Mouse (Mus musculus) midbrain, embryonic 11.5 days (tissue): Measurements from ENCODE around the gene Fcrl6. TPM values are rescaled to one million over a fixed set of nuclear protein-coding genes. Genes with fewer than 3 reads are reported as not detected.
A peak's percentile ranks its signal among the peaks of the same experiment; 100 is the strongest.

Experiments used
- ATAC-seq: fragments of 200-750 bp; cut with Nextera tagmentation; 2 replicates; pipeline ENCODE4 v1.8.0; 2017; ENCODE audit warnings: moderate TSS enrichment, moderate library complexity; ENCODE audit not compliant: low FRiP score
- DNase-seq: peaks from one replicate; pipeline ENCODE4 v3.0.0; 2015; ENCODE audit warnings: low spot score; ENCODE audit errors: missing footprints
- H3K27ac ChIP-seq: fragments of 300-500 bp; sonication (generic); 2 replicates; pipeline ENCODE4 v1.5.1; 2014; ENCODE audit warnings: low read depth, low read length
- H3K27me3 ChIP-seq: fragments of 300-500 bp; sonication (generic); 2 replicates; pipeline ENCODE4 v1.6.1; 2014; ENCODE audit warnings: mild to moderate bottlenecking, low read length, moderate library complexity, mixed read lengths; ENCODE audit not compliant: control insufficient read depth, insufficient read depth
- H3K36me3 ChIP-seq: fragments of 300-500 bp; sonication (generic); 2 replicates; pipeline ENCODE4 v1.6.1; 2014; ENCODE audit warnings: mild to moderate bottlenecking, low read length, moderate library complexity, mixed read lengths; ENCODE audit not compliant: control insufficient read depth, insufficient read depth
- H3K4me1 ChIP-seq: fragments of 300-500 bp; sonication (generic); 2 replicates; pipeline ENCODE4 v1.6.1; 2014; ENCODE audit warnings: low read length; ENCODE audit not compliant: control insufficient read depth, insufficient read depth
- H3K4me2 ChIP-seq: fragments of 300-500 bp; sonication (generic); 2 replicates; pipeline ENCODE4 v1.6.1; 2014; ENCODE audit warnings: mild to moderate bottlenecking, moderate library complexity
- H3K4me3 ChIP-seq: fragments of 300-500 bp; sonication (generic); 2 replicates; pipeline ENCODE4 v1.5.1; 2014; ENCODE audit warnings: low read depth, low read length
- H3K9ac ChIP-seq: fragments of 300-500 bp; sonication (generic); 2 replicates; pipeline ENCODE4 v1.6.1; 2014; ENCODE audit warnings: low read length
- H3K9me3 ChIP-seq: fragments of 300-500 bp; sonication (generic); 2 replicates; pipeline ENCODE4 v1.6.1; 2016; ENCODE audit warnings: low read length; ENCODE audit not compliant: control insufficient read depth
- WGBS: fragments of 180-500 bp; shearing (Covaris S2); extraction: QIAGEN DNeasy Blood & Tissue Kit; methylation state at CpG from one replicate; pipeline ENCODE4 v1.1.7; 2014; 5-methylcytosine and 5-hydroxymethylcytosine counted together
- polyA plus RNA-seq: library from polyadenylated mRNA; unstranded; fragments of >200 nt; fragmentation: Nextera tagmentation; extraction: Ambion mirVana; gene quantifications from 2 replicates; pipeline ENCODE4 v1.2.1, GENCODE M21; 2014

Gene Fcrl6
- polyA plus RNA-seq, 1 experiment from 2014 or later = 0.20 TPM

DNA sequence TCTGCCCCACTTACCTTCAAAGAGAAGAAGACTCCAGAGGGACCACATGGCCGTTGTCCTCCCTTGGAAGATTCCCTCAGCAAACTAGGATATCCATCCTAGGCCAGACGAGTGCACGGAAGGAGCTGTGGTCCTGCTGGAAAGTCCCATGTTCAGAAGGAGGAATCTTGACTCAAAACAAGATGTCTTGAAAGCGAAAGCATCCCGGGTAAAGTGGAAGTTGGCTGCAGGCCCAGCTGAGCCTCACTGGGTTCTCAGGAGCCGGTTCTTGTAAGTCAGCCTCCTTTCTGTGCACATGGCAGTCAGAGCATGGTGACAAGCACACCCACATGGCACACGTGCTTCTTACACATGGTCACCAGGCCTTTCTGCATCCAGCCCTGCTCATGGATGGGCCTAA, 12.0 kb downstream of the Fcrl6 start, which contains the start of gene Slamf8:
Slamf8 (minus strand) TSS at position 184 of the 400 bp plus-strand sequence.
- Histone ChIP-seq H3K27me3 (no peaks in the 10 kb centered on the region), H3K27ac (no peak within 1 kb of the TSS), H3K9ac (no peak within 1 kb of the TSS), H3K4me1 (peaks cover 3% of the 10 kb centered on the region; the same call in 1 of the 2 replicates), H3K4me2 (no peak within 1 kb of the TSS), H3K36me3 (no peaks in the 10 kb centered on the region), H3K4me3 (no peak within 1 kb of the TSS), H3K9me3 (no peaks in the 10 kb centered on the region)
- ATAC-seq (no peak), DNase-seq (no peak)
- 87% methylated on average over 7 of the region's 7 CpGs for WGBS

DNA sequence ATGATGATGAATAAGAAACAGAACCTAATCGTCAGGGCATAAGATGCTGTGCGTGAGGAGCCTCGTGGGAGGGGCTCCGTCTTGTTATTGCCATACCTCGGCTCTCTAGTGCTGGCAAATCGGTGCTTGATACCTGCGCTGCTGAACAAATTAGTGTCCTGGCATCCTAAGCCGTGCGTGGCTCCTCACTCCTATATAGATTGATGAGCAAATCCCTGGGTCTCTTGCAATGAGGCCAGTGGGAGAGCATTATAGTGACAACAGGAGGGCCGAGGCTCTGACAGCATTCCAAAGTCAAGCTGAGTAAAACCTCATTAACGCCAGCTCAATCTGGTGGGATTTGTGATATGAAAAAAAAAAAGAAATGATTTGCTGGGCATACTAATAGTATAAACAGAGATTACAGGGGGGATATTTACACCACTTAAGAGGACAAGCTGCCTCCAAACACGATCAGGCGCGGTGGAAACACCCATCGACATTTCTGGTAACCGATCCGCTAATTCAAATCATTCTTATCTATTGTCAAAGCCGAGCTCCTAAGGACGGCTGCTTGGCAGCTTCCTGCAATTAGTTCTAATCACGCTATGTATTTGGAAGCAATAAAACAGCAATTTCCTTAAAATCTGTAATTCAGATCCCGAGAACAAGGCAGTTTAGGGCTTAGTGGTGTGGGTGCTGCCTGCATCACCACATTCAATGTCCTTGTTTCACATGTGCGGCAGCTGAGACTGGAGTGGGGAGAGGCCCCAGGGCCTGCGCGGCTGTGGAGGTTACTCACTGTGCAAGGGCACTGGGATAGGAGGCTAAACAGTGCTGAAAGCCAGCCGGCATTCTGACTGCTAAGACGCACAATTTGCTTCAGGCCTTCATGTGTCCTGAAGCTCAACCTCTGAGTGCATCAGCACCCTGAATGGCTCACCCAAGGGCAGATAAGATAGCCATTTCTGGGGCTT, 16.5 kb downstream of the Fcrl6 start:
- no peaks in the 10 kb centered on the region; the same call in 1 of the 2 replicates for H3K27me3 ChIP-seq
- 20% methylated on average over 26 of the region's 26 CpGs for WGBS
- ATAC-seq = peak; percentile 65
- peaks cover 3% of the 10 kb centered on the region; the same call in 1 of the 2 replicates for H3K4me1 ChIP-seq
- H3K36me3 ChIP-seq = no peaks in the 10 kb centered on the region
- no peak overlapping the region for H3K4me3 ChIP-seq
- no peak overlapping the region for H3K4me2 ChIP-seq
- peak overlapping the region; percentile 11; the same call in 1 of the 2 replicates for H3K9ac ChIP-seq
- H3K9me3 ChIP-seq = no peaks in the 10 kb centered on the region
- DNase-seq = peak; percentile 90
- H3K27ac ChIP-seq = no peak overlapping the region

- DNase-seq = no peak
- H3K4me1 ChIP-seq = peaks cover 3% of the 10 kb centered on the region; the same call in 1 of the 2 replicates
- H3K9ac ChIP-seq = no peak overlapping the region
- H3K4me3 ChIP-seq = no peak overlapping the region
- H3K4me2 ChIP-seq = no peak overlapping the region
- H3K9me3 ChIP-seq = no peaks in the 10 kb centered on the region
- no peak overlapping the region for H3K27ac ChIP-seq
- no peaks in the 10 kb centered on the region for H3K36me3 ChIP-seq
- H3K27me3 ChIP-seq = no peaks in the 10 kb centered on the region; the same call in 1 of the 2 replicates
- ATAC-seq = no peak
- 52% methylated on average over 4 of the region's 4 CpGs for WGBS
Observed at GRCm38 (mm10) chr1:172585026-172585425, 17.3 kb downstream of the Fcrl6 start.

DNA sequence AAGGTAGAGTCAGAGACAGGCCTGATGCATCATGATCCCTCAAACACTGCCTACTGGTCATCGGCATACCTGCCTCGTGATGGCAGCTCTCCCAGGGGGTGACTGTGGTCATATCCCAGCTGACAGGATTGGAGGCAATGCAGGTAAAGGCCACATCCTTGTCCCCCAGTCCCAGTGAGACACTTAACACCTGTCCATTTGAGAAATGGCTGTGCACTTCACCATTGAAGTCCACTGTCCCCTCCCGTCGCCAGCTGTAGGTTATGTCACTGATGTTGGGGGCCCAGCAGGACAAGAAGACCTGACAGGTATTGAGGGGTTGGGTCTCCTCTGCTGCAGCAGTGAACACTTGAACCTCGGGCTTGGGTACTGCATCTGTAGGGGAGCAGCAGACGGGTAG, 18.1 kb downstream of the Fcrl6 start:
- no peak overlapping the region for H3K9ac ChIP-seq
- no peaks in the 10 kb centered on the region for H3K36me3 ChIP-seq
- DNase-seq (no peak), ATAC-seq (no peak)
- no peaks in the 10 kb centered on the region for H3K9me3 ChIP-seq
- H3K4me3 ChIP-seq = no peak overlapping the region
- WGBS = 87% methylated on average over 6 of the region's 6 CpGs
- peaks cover 3% of the 10 kb centered on the region; the same call in 1 of the 2 replicates for H3K4me1 ChIP-seq
- no peak overlapping the region for H3K27ac ChIP-seq
- H3K27me3 ChIP-seq = no peaks in the 10 kb centered on the region; the same call in 1 of the 2 replicates
- no peak overlapping the region for H3K4me2 ChIP-seq

DNA sequence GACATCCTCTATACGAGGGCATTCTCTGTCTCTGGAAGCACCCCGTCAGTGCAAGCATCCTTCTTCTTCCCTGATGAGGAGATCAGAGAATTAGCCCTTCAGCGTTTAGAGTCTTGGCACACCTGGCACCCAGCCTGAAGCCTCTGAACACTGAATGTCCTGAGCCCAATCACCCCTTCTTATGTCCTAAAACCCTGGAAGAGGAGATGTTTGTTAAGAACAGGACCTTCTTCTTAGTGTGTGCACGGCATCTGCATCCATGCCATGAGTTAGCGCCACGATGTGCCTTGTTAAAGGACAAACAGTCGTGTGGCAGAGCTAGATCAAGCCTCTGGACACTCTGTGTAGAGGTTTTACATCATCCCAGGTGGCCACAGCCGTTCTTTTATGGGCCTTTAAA, 19.9 kb downstream of the Fcrl6 start:
- Histone ChIP-seq H3K4me1 (peaks cover 3% of the 10 kb centered on the region; the same call in 1 of the 2 replicates), H3K36me3 (no peaks in the 10 kb centered on the region), H3K4me3 (no peak overlapping the region), H3K27ac (no peak overlapping the region), H3K27me3 (no peaks in the 10 kb centered on the region; the same call in 1 of the 2 replicates), H3K9me3 (no peaks in the 10 kb centered on the region), H3K9ac (no peak overlapping the region), H3K4me2 (no peak overlapping the region)
- DNase-seq (no peak), ATAC-seq (no peak)
- WGBS = 85% methylated on average over 8 of the region's 8 CpGs

DNA sequence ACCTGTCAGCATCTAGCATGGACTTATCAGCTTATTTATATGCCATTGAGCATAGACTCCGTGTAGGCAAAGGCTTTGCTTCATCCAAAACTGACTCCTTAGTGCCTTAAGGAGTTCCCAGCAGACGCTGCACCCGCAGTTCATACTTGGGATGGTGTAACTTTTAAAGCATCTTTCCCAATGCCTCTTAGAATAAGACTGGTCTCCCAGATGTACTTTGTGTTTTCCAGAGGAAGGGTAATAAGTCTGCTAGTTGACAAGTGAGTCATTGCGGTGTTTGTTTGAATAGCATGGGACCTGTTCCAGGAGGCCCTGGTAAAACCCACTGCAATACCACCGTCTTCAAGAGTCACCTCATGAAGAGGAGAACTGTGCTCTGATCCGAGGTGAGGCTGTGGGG, 22.2 kb downstream of the Fcrl6 start:
- no peak overlapping the region for H3K4me2 ChIP-seq
- H3K9me3 ChIP-seq = no peaks in the 10 kb centered on the region
- no peak for ATAC-seq
- no peaks in the 10 kb centered on the region for H3K36me3 ChIP-seq
- H3K4me1 ChIP-seq = no peaks in the 10 kb centered on the region
- DNase-seq = no peak
- no peak overlapping the region for H3K4me3 ChIP-seq
- H3K27ac ChIP-seq = no peak overlapping the region
- H3K9ac ChIP-seq = no peak overlapping the region
- H3K27me3 ChIP-seq = no peaks in the 10 kb centered on the region; the same call in 1 of the 2 replicates
- WGBS = 81% methylated on average over 6 of the region's 6 CpGs

- Histone ChIP-seq H3K9ac (no peak overlapping the region), H3K36me3 (no peaks in the 10 kb centered on the region), H3K9me3 (no peaks in the 10 kb centered on the region), H3K4me3 (no peak overlapping the region), H3K4me2 (no peak overlapping the region), H3K27ac (no peak overlapping the region), H3K4me1 (no peaks in the 10 kb centered on the region; the same call in 1 of the 2 replicates), H3K27me3 (no peaks in the 10 kb centered on the region)
- 79% methylated on average over 4 of the region's 4 CpGs for WGBS
- ATAC-seq (no peak), DNase-seq (no peak)
Observed at GRCm38 (mm10) chr1:172567758-172568157, 34.6 kb downstream of the Fcrl6 start.

DNA sequence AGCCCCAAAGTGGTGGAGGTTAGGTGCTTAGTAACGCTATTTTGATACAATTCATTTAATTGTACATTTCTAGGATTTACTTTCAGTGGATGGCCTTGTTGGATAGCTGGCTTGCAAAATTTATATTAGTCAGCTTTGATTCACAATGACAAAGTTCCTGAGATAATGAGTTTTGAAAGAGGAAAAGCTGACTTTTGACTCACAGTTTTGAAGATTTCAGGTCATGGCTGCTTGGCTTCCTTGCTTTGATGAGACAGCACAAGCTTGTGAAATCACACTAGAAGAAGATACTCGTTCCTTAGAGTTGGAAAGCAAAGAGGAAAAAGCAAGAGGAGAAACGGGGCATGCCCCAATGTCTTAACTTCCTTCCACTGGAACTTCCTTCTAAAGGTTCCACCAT, 36.2 kb downstream of the Fcrl6 start:
- Histone ChIP-seq H3K27me3 (peaks cover 14% of the 10 kb centered on the region), H3K4me3 (no peak overlapping the region), H3K4me1 (peaks cover 2% of the 10 kb centered on the region; the same call in 1 of the 2 replicates), H3K36me3 (no peaks in the 10 kb centered on the region), H3K9ac (no peak overlapping the region), H3K9me3 (no peaks in the 10 kb centered on the region), H3K4me2 (no peak overlapping the region), H3K27ac (no peak overlapping the region)
- ATAC-seq = no peak
- WGBS = 75% methylated on average over 3 of the region's 3 CpGs
- DNase-seq = no peak

- H3K4me3 ChIP-seq = peak overlapping the region; percentile 54
- no peaks in the 10 kb centered on the region for H3K36me3 ChIP-seq
- H3K4me2 ChIP-seq = peak overlapping the region; percentile 91
- no peak for ATAC-seq
- 0 out of 2 replicates have a peak overlapping the region, but pooled peaks have one; percentile 6 for H3K9ac ChIP-seq
- H3K9me3 ChIP-seq = no peaks in the 10 kb centered on the region
- no peak for DNase-seq
- peaks cover 2% of the 10 kb centered on the region; the same call in 1 of the 2 replicates for H3K4me1 ChIP-seq
- WGBS = 1% methylated on average over 10 of the region's 10 CpGs
- H3K27ac ChIP-seq = no peak overlapping the region
- H3K27me3 ChIP-seq = peaks cover 24% of the 10 kb centered on the region
Observed at GRCm38 (mm10) chr1:172563465-172563828, 38.9 kb downstream of the Fcrl6 start.
